Mouse (Mus musculus) CH12.LX (cell line): ENCODE data around the gene Ncoa1. TPM values are rescaled to one million over a fixed set of nuclear protein-coding genes. Genes with fewer than 3 reads are reported as not detected.

Source experiments
- DNase-seq: peaks from one replicate; pipeline ENCODE4 v3.0.0-alpha.2; 2013; ENCODE audit errors: extremely low read depth
- H3K27ac ChIP-seq: 2 replicates; pipeline ENCODE4 v1.5.1; 2012; ENCODE audit warnings: low read depth, mild to moderate bottlenecking, control low read depth, moderate library complexity; ENCODE audit not compliant: insufficient read depth
- H3K27me3 ChIP-seq: replicated peaks from 2 replicates; pipeline ENCODE3; 2012; ENCODE audit warnings: inconsistent platforms
- H3K36me3 ChIP-seq, 2 experiments: replicated peaks in 1 of 2; 2 replicates each; pipeline versions ENCODE3 to v1.6.1; 2012; ENCODE audit warnings: inconsistent platforms in 1 of 2, low read length in 1 of 2, mild to moderate bottlenecking in 1 of 2, mixed read lengths in 1 of 2, moderate library complexity in 1 of 2; ENCODE audit not compliant: control insufficient read depth in 1 of 2, insufficient read depth in 1 of 2
- H3K4me1 ChIP-seq, 2 experiments: 2 replicates each; pipeline ENCODE4 v1.6.1; 2012; ENCODE audit warnings: inconsistent platforms in 1 of 2, moderate library complexity in 1 of 2; ENCODE audit not compliant: insufficient read depth in 2 of 2, control insufficient read depth in 1 of 2
- H3K4me2 ChIP-seq: 2 replicates; pipeline ENCODE4 v1.6.1; 2012; ENCODE audit warnings: low read depth, mild to moderate bottlenecking, control low read depth; ENCODE audit not compliant: poor library complexity, insufficient read depth, severe bottlenecking
- H3K4me3 ChIP-seq, 3 experiments: fragments of 150-350 bp in 1 of 3; sonication (generic) in 1 of 3; replicated peaks in 1 of 3; 2 replicates each; pipeline versions ENCODE3 to v1.5.1; 2011 to 2012; ENCODE audit warnings: low read depth in 2 of 3, low read length in 2 of 3, mild to moderate bottlenecking in 2 of 3, moderate library complexity in 2 of 3, control low read depth in 1 of 3, improper control_type of control experiment in 1 of 3, inconsistent platforms in 1 of 3, mixed read lengths in 1 of 3; ENCODE audit not compliant: poor library complexity in 1 of 3
- H3K79me2 ChIP-seq: replicated peaks from 2 replicates; pipeline ENCODE4 v1.6.1; 2012; ENCODE audit warnings: mild to moderate bottlenecking, moderate library complexity; ENCODE audit not compliant: control insufficient read depth, poor library complexity, insufficient read depth, severe bottlenecking; ENCODE audit errors: extremely low read depth
- H3K9ac ChIP-seq: 2 replicates; pipeline ENCODE4 v1.6.1; 2012; ENCODE audit warnings: low read depth, mild to moderate bottlenecking, control low read depth, moderate library complexity; ENCODE audit not compliant: insufficient read depth
- H3K9me3 ChIP-seq: replicated peaks from 2 replicates; pipeline ENCODE3; 2012; ENCODE audit warnings: low read length, inconsistent platforms, mixed read lengths
- BHLHE40 ChIP-seq: IDR thresholded peaks from 2 replicates; pipeline ENCODE4 v1.6.1; 2011; ENCODE audit warnings: mild to moderate bottlenecking, low read depth, low read length, improper control_type of control experiment
- CHD2 ChIP-seq: IDR thresholded peaks from 2 replicates; pipeline ENCODE4 v1.6.1; 2011; ENCODE audit warnings: low read length, improper control_type of control experiment
- CTCF ChIP-seq, 2 experiments: IDR thresholded peaks in 1 of 2; conservative IDR thresholded peaks in 1 of 2; 2 replicates each; pipeline ENCODE4 v1.5.1; 2011 to 2012; ENCODE audit warnings: low read depth in 2 of 2, low read length in 2 of 2, improper control_type of control experiment in 1 of 2, inconsistent platforms in 1 of 2, mild to moderate bottlenecking in 1 of 2, moderate library complexity in 1 of 2
- E2F4 ChIP-seq: IDR thresholded peaks from 2 replicates; pipeline ENCODE4 v1.6.1; 2011; ENCODE audit warnings: low read depth, low read length, improper control_type of control experiment; ENCODE audit not compliant: insufficient replicate concordance
- ELF1 ChIP-seq: IDR thresholded peaks from 2 replicates; pipeline ENCODE4 v1.6.1; 2014; ENCODE audit warnings: low read depth, mild to moderate bottlenecking, inconsistent platforms, low read length, improper control_type of control experiment
- EP300 ChIP-seq: IDR thresholded peaks from 2 replicates; pipeline ENCODE4 v1.6.1; 2011; ENCODE audit warnings: low read length, improper control_type of control experiment
- GABPA ChIP-seq: IDR thresholded peaks from 2 replicates; pipeline ENCODE4 v1.6.1; 2012; ENCODE audit warnings: low read depth, low read length, improper control_type of control experiment, inconsistent platforms; ENCODE audit not compliant: insufficient replicate concordance
- HCFC1 ChIP-seq: IDR thresholded peaks from 2 replicates; pipeline ENCODE4 v1.6.1; 2012; ENCODE audit warnings: low read depth, mild to moderate bottlenecking, inconsistent platforms, low read length, improper control_type of control experiment
- JUN ChIP-seq: IDR thresholded peaks from 2 replicates; pipeline ENCODE4 v1.6.1; 2011; ENCODE audit warnings: low read depth, mild to moderate bottlenecking, low read length, improper control_type of control experiment, moderate library complexity; ENCODE audit not compliant: insufficient read depth
- KAT2A ChIP-seq: IDR thresholded peaks from 2 replicates; pipeline ENCODE4 v1.6.1; 2012; ENCODE audit warnings: low read length, improper control_type of control experiment, inconsistent platforms; ENCODE audit not compliant: insufficient replicate concordance
- MXI1 ChIP-seq: IDR thresholded peaks from 2 replicates; pipeline ENCODE4 v1.6.1; 2011; ENCODE audit warnings: mild to moderate bottlenecking, low read depth, low read length, improper control_type of control experiment
- NELFE ChIP-seq: IDR thresholded peaks from 2 replicates; pipeline ENCODE4 v1.6.1; 2011; ENCODE audit warnings: low read depth, low read length, improper control_type of control experiment
- PAX5 ChIP-seq: IDR thresholded peaks from 2 replicates; pipeline ENCODE4 v1.6.1; 2012; ENCODE audit warnings: low read length, inconsistent platforms, mixed read lengths
- POLR2A ChIP-seq: IDR thresholded peaks from 2 replicates; pipeline ENCODE4 v1.6.1; 2011; ENCODE audit warnings: low read depth, mild to moderate bottlenecking, improper control_type of control experiment, low read length
- SIN3A ChIP-seq: IDR thresholded peaks from 2 replicates; pipeline ENCODE4 v1.6.1; 2012; ENCODE audit warnings: low read length, improper control_type of control experiment, inconsistent platforms
- SMC3 ChIP-seq: IDR thresholded peaks from 2 replicates; pipeline ENCODE4 v1.6.1; 2011; ENCODE audit warnings: low read depth, low read length, improper control_type of control experiment
- TBP ChIP-seq: conservative IDR thresholded peaks from 2 replicates; pipeline ENCODE4 v1.6.1; 2011; ENCODE audit warnings: low read depth, low read length, improper control_type of control experiment
- TCF12 ChIP-seq: IDR thresholded peaks from 2 replicates; pipeline ENCODE4 v1.6.1; 2014; ENCODE audit warnings: low read depth, mild to moderate bottlenecking, inconsistent platforms, low read length, improper control_type of control experiment
- UBTF ChIP-seq: IDR thresholded peaks from 2 replicates; pipeline ENCODE4 v1.6.1; 2012; ENCODE audit warnings: low read depth, mild to moderate bottlenecking, inconsistent platforms, low read length, improper control_type of control experiment, moderate library complexity
- ZC3H11A ChIP-seq: IDR thresholded peaks from 2 replicates; pipeline ENCODE4 v1.6.1; 2012; ENCODE audit warnings: low read depth, mild to moderate bottlenecking, inconsistent platforms, low read length, improper control_type of control experiment
- ZNF384 ChIP-seq: IDR thresholded peaks from 2 replicates; pipeline ENCODE4 v1.6.1; 2012; ENCODE audit warnings: low read depth, low read length, improper control_type of control experiment, inconsistent platforms
- dilution Hi-C: fragments of 300-500 bp; cut with MboI; formaldehyde crosslinking; loops from 2 replicates; pipeline ENCODE4 v1.14.3; 2020; ENCODE audit warnings: low sequenced_read_pairs; ENCODE audit not compliant: extremely low pct_unique_long_range_greater_than_20kb, extremely low pct_ligation_motif_present
- in situ Hi-C: fragments of 300-500 bp; cut with MboI; formaldehyde crosslinking; loops from 3 replicates; pipeline ENCODE4 v1.14.3; 2019; ENCODE audit warnings: low sequenced_read_pairs, low pct_ligation_motif_present, low pct_unique_long_range_greater_than_20kb, mixed read lengths
- polyA plus RNA-seq: library from polyadenylated mRNA; unstranded; fragments of >175 nt; gene quantifications from 2 replicates; pipeline ENCODE4 v1.2.1, GENCODE M21; 2012; ENCODE audit warnings: low read depth; ENCODE audit not compliant: insufficient read length
- total RNA-seq, 2 experiments: library from RNA; depleted of rRNA; stranded (reverse); fragments of 300-350 nt in 1 of 2; fragments of >200 nt in 1 of 2; gene quantifications; 2 replicates each; pipeline ENCODE4 v1.2.3; 2012 to 2014

Ncoa1 gene
- total and polyA plus RNA-seq, 3 experiments: 2.4 to 6.4 (median 4.2) TPM

DNA sequence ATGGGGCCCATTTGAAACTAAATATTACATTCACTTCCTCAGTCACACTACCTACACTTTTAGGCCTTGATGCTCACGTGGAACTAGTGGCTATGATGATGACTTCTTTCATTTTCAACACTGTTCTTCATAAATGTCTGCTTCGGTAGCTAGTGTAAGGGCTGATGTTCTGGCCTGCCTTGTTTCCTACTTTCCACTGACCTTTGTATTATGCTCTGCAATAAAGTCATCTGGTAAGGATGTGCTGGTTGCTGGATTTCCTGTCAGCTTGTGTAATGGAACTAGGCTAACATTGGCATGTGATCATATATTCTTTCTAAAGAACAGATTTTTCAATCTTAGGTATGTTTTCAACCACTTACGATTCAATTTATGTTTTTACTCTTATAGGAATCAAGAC, 177.7 kb downstream of the Ncoa1 start:
- H3K36me3 ChIP-seq: peaks cover 3 to 13% of the 10 kb centered on the region in 2 experiments
- H3K27me3 ChIP-seq: no peaks in the 10 kb centered on the region
- H3K4me2 ChIP-seq: no peak overlapping the region
- DNase-seq: no peak
- peaks cover 0 to 4% of the 10 kb centered on the region in 2 experiments; a peak in 2 of 4 replicates for H3K4me1 ChIP-seq
- H3K27ac ChIP-seq: no peak overlapping the region
- dilution Hi-C loops: no loop called here
- no peaks in the 10 kb centered on the region for H3K9me3 ChIP-seq
- TF ChIP-seq BHLHE40 (peak; percentile 33; the same call in 1 of the 2 replicates), E2F4 (no peak)
- TF ChIP-seq, all 38 proteins: peak for 1
- Histone ChIP-seq H3K9ac (no peak overlapping the region), H3K79me2 (no peaks in the 10 kb centered on the region), H3K4me3 (no peak overlapping the region)
- in situ Hi-C loops: no loop called here

DNA sequence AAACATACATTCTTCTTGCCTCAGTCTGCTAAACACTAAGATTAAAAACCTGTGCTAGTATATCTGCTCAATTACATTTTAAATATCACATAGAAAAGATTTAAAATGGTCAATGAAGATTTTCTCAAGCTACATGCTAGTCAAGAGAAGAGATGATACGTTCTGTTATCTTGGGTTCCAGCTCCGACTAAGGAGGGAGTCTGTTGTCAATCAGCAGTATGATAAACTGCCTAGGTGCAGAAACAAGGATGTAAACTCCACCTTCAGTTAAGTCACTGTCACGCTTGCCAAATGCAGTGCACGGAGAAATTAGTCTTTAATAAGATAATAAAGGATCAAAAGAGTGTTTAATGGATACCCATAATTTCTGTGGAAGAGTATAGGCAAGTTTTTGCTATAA, 178.4 kb downstream of the Ncoa1 start:
- Histone ChIP-seq H3K4me2 (no peak overlapping the region), H3K9me3 (no peaks in the 10 kb centered on the region), H3K4me1 (peaks cover 0 to 4% of the 10 kb centered on the region in 2 experiments; a peak in 2 of 4 replicates), H3K4me3 (no peak overlapping the region), H3K9ac (no peak overlapping the region), H3K27me3 (no peaks in the 10 kb centered on the region), H3K79me2 (no peaks in the 10 kb centered on the region), H3K27ac (no peak overlapping the region), H3K36me3 (peaks cover 3 to 13% of the 10 kb centered on the region in 2 experiments)
- in situ Hi-C loops: no loop called here
- no peak for TF ChIP-seq CTCF (conservative IDR thresholded peaks at IDR 0.05 in 1 of 2, IDR thresholded peaks at IDR 0.05 in 1 of 2; ENCODE audit: low read depth in 2 of 2, low read length in 2 of 2)
- no peak for TF ChIP-seq SMC3
- no peak for TF ChIP-seq CHD2
- TF ChIP-seq JUN: no peak
- no peak for TF ChIP-seq UBTF
- no peak for TF ChIP-seq PAX5
- TF ChIP-seq SIN3A: no peak
- no peak for TF ChIP-seq ZC3H11A
- TF ChIP-seq HCFC1: no peak
- no peak for TF ChIP-seq TBP
- TF ChIP-seq ZNF384: no peak
- TF ChIP-seq TCF12: no peak
- no peak for TF ChIP-seq ELF1
- no peak for TF ChIP-seq KAT2A
- no peak for TF ChIP-seq EP300
- no peak for TF ChIP-seq MXI1
- TF ChIP-seq NELFE: no peak
- no peak for TF ChIP-seq POLR2A
- TF ChIP-seq GABPA: no peak
- DNase-seq: no peak
- dilution Hi-C loops: no loop called here
